Mouse (Mus musculus) inflammation-experienced regulatory T-cells, adult 16 weeks (primary cell): Measurements from ENCODE around the gene Olfr58. TPM values are rescaled to one million over a fixed set of nuclear protein-coding genes. Genes with fewer than 3 reads are reported as not detected.

Source experiments
- polyA plus RNA-seq: library from polyadenylated mRNA; unstranded; fragments of 100-300 nt; shearing (Covaris generic); gene quantifications from one replicate; pipeline ENCODE4 v1.2.1, GENCODE M21; 2017

The Olfr58 gene
- not detected for polyA plus RNA-seq

GRCm38 (mm10) chr9:19779983-19780382 is at the start of gene Olfr58:
Gene Olfr58, plus strand, starts transcription at chr9:19780283.

DNA sequence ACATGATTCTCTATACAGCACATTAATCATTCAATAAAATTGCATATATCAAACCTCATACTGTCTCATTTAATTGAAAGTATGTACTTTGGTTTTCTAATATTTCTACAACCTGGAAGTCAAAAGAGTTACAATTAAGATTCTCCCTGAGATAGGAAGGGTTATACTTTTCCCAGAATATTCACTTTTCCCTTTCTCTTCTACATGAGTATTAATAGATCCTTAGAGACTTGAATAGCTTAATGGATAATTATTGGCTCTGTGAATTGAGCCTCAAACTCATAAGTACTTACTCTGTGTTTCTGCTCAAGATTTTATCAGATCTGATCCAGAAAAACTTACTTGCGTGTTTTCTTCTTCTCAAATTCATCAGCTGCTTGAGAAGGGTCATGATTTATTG is 24.5 kb downstream of the Olfr58 start, which contains the start of gene Olfr859:
Gene Olfr859, plus strand, starts transcription at position 301 of the 400 bp plus-strand sequence.

Other genes starting within 250 kb of the Olfr58 start
- not detected for gene Olfr853, start 239.2 kb upstream of the Olfr58 start, polyA plus RNA-seq
- gene Olfr854, start 212.9 kb upstream of the Olfr58 start, polyA plus RNA-seq, result not detected
- not detected for gene Olfr855, start 197.7 kb upstream of the Olfr58 start, polyA plus RNA-seq
- gene Zfp317, start 158.2 kb upstream of the Olfr58 start, polyA plus RNA-seq, result 43.0 TPM
- gene Olfr857, start 70.8 kb upstream of the Olfr58 start, polyA plus RNA-seq, result not detected
- not detected for gene Olfr859, start 24.6 kb downstream of the Olfr58 start, polyA plus RNA-seq
- gene Olfr860, start 69.5 kb downstream of the Olfr58 start, polyA plus RNA-seq, result not detected
- not detected for gene Olfr862, start 107.7 kb downstream of the Olfr58 start, polyA plus RNA-seq
- 0.79 TPM for gene Olfr77, start 136.6 kb downstream of the Olfr58 start, polyA plus RNA-seq
- not detected for gene Olfr866, start 247.8 kb downstream of the Olfr58 start, polyA plus RNA-seq